Comparison of ENCODE assay signal across 17 mouse cellular contexts in genomic region chr2:14262090-14262489, GRCm38 (mm10). TPM values are rescaled to one million over a fixed set of nuclear protein-coding genes. Genes with fewer than 3 reads are reported as not detected.
DNase-seq lines count a peak whose midpoint lies in the region; ATAC-seq lines count a peak whose summit lies in the region.
"Had no signal": no experiment of that assay in that cellular context is flagged by ENCODE, and none has a peak within 500 bp of the region (broad histone marks: within the 10 kb centered on the region; RNA-seq: fewer than 3 reads in every experiment).

No protein-coding gene starts in this region.

- DNase-seq in heart, adult 8-10 months (ENCODE audit: low spot score): peak; percentile 6
- no peak for DNase-seq in heart, adult 18-20 months
- no peak for DNase-seq in layer of hippocampus, adult 18-20 months (ENCODE audit: low spot score in 2 of 2)
- DNase-seq in cerebellum, postnatal 4 days (ENCODE audit: low spot score in 2 of 2): no peak
- DNase-seq: adrenal gland, postnatal 10 days; adrenal gland, postnatal 36 days; cerebellum, adult 11 months; cerebellum, adult 2 months; cerebellum, adult 9-11 months; cerebellum, postnatal 25 days; gastrocnemius, postnatal 14 days; heart, adult 2 months had no signal

- ATAC-seq in granulocyte monocyte progenitor cell, adult 5-6 weeks (replicated peaks; ENCODE audit: poor library complexity, severe bottlenecking): peak; percentile 89
- ATAC-seq in megakaryocyte progenitor cell, adult 5-6 weeks (replicated peaks; ENCODE audit: poor library complexity): peak; percentile 55
- ATAC-seq: activated CD4-positive, CD25-positive, alpha-beta regulatory T cell, adult 4 months; forebrain, embryonic 13.5 days; forebrain, embryonic 16.5 days had no signal

RNA-seq across cellular contexts. Expression of gene Mrc1, which starts 32.9 kb away (rescaled TPM):
- total RNA-seq in heart, adult 8-10 months (2022): 10 to 100 TPM in 3 of 4 experiments, 1 to 10 TPM in 1; 9.3 to 15.8 (median 11.2) TPM
- total RNA-seq in heart, adult 18-20 months (2021): 10 to 100 TPM; 17.0 to 19.1 TPM
- 0.88 and 1.4 TPM in 2 replicates for total RNA-seq in granulocyte monocyte progenitor cell, adult 5-6 weeks (2014; fragmentation: Nextera tagmentation)
- total RNA-seq in granulocyte monocyte progenitor cell, adult 5-6 weeks (2017): 0.82 and 1.1 TPM in 2 replicates
- 0.85 and 1.4 TPM in 2 replicates for total RNA-seq in megakaryocyte progenitor cell, adult 5-6 weeks (2015)
- total RNA-seq in megakaryocyte progenitor cell, adult 5-6 weeks (2017): 1.4 and 2.1 TPM in 2 replicates
- total RNA-seq in layer of hippocampus, adult 18-20 months (2021): 1 to 10 TPM; 2.7 to 2.9 TPM
